Mouse (Mus musculus) thymus, postnatal 10 days (tissue): ENCODE measurements around the gene Them7.

Source experiments
- DNase-seq, 2 experiments: peaks; one replicate each; pipeline ENCODE4 v3.0.0; 2021; ENCODE audit warnings: low spot score in 2 of 2

Them7 gene

GRCm38 (mm10) chr2:105224134-105224986, at the start of gene Them7:
Gene Them7, plus strand, starts transcription at chr2:105224320.
- no peak for DNase-seq

- DNase-seq, result no peak
Observed at GRCm38 (mm10) chr2:105178871-105179270, 45.2 kb upstream of the Them7 start.

GRCm38 (mm10) chr2:105182501-105182900, 41.6 kb upstream of the Them7 start:
- no peak for DNase-seq

DNA sequence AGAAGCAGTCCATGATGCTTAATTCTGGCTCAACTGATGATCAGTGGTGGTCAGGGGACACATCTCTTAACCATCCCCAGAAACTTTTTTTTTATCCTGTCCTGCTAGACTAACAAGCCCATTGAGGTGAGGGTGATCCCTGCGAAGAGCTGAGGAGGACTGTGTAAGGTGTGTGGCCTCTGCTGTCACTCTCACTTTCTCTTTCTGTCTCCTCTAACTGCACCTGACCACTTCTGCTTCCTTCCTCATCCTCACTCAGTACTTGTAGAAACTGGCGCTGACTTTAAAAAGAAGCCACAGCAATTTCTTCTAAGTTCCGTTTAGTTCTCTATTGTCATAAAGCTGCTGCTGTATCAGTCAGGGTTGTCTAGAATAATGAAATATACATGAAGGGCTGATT, 39.0 kb upstream of the Them7 start:
- DNase-seq, result no peak

- no peak for DNase-seq
Observed at GRCm38 (mm10) chr2:105185768-105186529, 38.2 kb upstream of the Them7 start.

GRCm38 (mm10) chr2:105186591-105186990, 37.5 kb upstream of the Them7 start:
- DNase-seq, result no peak

DNA sequence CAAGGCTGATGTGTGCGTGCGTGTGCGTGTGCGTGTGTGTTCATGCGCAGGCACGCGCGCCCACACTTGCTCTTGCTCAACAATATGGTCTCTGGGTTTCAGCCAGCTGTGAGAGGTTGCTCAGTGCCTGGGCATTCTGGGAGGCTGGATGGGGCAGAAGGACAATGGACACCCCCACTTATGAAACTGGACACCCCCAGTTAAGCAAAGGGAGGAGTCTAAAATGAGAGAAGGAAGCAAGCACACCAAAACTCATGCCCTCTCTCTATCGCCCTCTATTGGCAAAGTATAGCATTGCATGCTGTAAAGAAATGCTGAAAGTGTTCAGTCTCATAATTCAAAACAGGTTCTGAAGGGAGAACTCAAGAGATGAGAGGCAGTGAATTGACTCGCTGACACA, 35.9 kb upstream of the Them7 start:
- peak in 1 of 2 experiments; percentile 17 for DNase-seq

- DNase-seq, result peak in 1 of 2 experiments; percentile 25
Observed at GRCm38 (mm10) chr2:105189352-105189751, 34.8 kb upstream of the Them7 start.

GRCm38 (mm10) chr2:105200152-105200551, 24.0 kb upstream of the Them7 start:
- DNase-seq, result no peak

DNA sequence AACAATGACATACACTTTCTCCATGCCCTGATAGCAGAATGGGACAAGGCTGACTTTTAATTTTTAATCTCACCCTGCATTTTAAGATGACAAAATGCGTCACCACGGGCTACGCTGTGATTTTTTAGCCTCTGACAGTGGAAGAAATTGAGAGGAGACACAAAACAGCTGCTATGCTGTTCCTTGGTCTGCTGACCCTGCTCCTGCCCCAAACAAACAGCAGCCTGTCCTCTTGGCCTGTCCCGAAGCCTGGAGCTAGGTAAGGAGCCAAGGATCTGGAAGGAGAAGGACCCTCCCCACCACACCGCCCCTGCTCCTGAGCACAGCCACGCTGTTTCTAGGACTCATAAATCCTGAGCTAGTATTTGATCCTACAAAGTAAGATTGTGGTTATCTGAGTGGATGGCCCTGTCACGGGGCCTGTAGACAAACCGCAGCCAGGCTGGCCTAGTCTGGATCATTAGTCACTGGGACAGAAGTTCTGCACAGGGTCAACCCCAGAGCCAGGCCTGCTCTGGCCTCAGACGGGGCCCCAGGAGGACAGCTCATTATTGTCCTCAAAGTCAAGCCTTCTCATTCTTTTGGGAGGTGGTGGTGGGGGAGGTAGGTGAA, 17.5 kb upstream of the Them7 start:
- no peak for DNase-seq

- DNase-seq, result no peak
Observed at GRCm38 (mm10) chr2:105212839-105213238, 11.3 kb upstream of the Them7 start.

DNA sequence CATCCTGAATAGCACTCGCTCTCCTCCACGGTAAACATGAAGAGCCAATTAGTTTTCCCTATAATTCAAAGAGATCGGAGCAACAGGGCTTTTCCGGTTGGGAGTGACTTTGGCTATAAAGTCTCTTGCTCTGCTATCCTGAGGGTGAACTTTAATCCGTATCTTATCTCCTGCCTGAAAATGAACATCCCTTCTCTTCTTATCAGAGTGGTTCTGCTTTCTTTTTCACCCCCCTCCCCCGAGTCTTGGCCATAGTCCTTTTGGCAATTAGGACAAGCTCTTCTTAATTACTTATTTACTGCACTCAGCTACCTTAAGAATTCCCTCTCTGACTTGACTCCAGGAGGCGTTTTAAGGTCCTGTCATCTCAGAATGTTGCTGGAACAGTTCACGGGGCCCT, 8.2 kb upstream of the Them7 start:
- DNase-seq, result no peak

- no peak for DNase-seq
Observed at GRCm38 (mm10) chr2:105219229-105219628, 4.9 kb upstream of the Them7 start.

GRCm38 (mm10) chr2:105219664-105220063, 4.5 kb upstream of the Them7 start:
- DNase-seq, result no peak

DNA sequence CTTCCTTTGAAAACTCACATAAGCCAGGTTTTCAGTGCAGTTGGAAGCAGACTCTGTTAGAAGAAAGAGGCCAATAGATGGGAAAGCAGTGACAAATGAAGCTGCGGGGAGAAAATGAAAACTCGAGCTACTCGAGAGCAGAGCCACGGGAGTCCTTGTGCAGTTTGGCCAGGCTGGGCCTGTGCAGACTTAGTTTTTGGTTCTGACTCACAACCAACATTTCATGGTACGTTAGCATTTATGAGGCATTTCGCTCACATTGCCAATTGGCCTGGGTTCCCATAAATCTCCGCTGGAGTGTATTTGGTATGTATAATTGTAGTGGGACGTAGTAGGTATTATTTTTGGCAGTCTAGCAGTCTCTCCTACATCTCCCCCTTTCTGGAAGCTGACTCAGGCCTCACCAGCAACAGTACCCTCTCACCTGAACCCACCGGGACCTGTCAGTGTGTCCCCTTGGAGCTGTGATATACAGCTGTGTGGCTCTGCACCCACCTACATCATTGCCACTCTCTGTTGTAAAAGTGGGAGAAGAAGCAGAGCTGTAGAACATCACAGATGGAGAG, 3.3 kb upstream of the Them7 start:
- DNase-seq, result no peak

DNA sequence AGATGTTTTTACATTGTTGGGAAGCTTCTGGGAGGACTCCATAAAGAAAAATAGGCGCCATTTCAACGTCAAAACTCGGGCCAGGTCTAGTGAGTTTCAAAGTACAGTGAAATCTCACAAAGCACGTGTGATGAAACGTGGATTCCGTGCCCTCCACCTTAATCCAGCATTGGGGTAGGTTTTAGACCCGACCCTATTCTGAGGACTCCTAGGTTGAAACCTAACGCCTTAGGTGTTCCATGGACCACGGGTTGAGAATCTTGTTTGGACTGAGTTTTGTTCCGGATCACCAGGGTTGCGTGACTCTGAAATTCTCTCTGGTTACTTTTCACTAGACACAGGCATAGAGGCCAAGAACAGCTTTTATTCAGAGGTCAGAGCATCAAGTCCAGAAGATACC, 514 bp upstream of the Them7 start:
- no peak for DNase-seq

DNA sequence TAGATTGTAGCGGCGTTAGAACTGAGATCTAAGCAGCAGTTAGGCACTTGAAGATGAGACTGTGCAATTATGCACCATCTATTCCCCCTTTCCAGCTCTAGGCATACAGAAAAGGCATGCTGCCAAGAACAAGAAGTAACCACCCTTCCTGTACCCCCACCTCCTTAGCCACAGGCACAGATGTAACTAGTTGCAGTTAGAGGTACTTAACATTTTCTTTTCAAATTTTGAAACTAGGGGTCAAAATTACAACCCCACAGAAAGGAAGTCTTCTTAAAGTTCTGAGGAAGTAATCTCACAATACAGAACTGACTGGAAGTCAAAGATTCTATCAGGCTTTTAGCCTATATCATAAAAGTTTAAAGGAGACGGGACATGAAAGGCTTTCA, 861 bp downstream of the Them7 start:
- no peak for DNase-seq

- no peak for DNase-seq
Observed at GRCm38 (mm10) chr2:105226297-105226958, 2.3 kb downstream of the Them7 start.

- DNase-seq, result no peak
Observed at GRCm38 (mm10) chr2:105228416-105228815, 4.3 kb downstream of the Them7 start.

- peak in 1 of 2 experiments; percentile 54 for DNase-seq
Observed at GRCm38 (mm10) chr2:105230333-105230732, 6.2 kb downstream of the Them7 start.

DNA sequence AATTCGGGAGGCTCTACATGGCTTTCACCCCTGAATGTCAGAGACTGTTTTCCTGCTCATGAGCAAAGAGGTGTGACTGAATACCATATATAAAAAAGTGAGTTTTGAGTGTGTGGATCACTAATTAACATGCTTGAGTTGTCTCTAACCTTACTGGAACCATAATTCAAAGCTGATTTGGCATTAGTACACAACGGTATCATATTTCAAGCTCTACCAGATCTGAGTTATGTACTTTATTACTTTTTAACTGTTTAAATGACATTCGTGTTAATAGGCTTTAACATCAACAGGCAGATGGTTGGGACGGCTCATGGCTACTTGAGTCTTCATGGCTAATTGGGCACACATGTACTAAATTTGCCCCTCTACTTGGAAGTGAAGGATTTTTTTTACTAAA, 8.3 kb downstream of the Them7 start:
- DNase-seq, result no peak

DNA sequence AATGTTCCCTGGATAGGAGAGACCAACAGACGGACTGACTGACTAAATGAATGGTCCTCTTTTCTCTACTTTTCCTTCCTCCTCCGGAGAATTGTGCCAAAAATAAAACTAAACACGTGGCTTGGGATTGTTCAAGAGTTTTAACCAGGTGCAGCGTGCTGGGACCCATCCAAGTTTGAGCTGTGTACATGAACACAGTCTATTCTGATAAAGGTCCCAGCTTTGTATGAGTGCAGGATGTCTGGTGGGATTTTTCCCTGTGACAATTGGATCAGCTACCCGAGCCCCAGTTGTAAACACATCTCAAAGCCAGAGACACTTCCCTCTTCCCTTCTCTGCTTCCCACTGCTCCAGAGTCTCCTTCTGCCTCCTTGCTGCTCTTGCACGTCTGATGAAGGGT, 10.2 kb downstream of the Them7 start:
- no peak for DNase-seq
